Mouse (Mus musculus) urinary bladder, adult 2 months (tissue): ENCODE measurements around the gene Il15ra. TPM values are rescaled to one million over a fixed set of nuclear protein-coding genes. Genes with fewer than 3 reads are reported as not detected.
A peak's percentile ranks its signal among the peaks of the same experiment; 100 is the strongest.

Experiments
- DNase-seq: peaks from one replicate; pipeline ENCODE4 v3.0.0; 2022; ENCODE audit warnings: low spot score
- polyA plus RNA-seq: library from polyadenylated mRNA; depleted of rRNA; stranded (reverse); fragments of >200 nt; gene quantifications from 2 replicates; pipeline ENCODE4 v1.2.3, GENCODE M21; 2012; rRNA removed

The Il15ra gene
- 25.4 and 29.2 TPM in 2 replicates for polyA plus RNA-seq

GRCm38 (mm10) chr2:11705201-11706025 lies at the start of gene Il15ra:
Gene Il15ra, plus strand, starts transcription at chr2:11705290.
- peak; percentile 56 for DNase-seq

- no peak for DNase-seq
Measured at GRCm38 (mm10) chr2:11657581-11657980, 47.5 kb upstream of the Il15ra start.

- DNase-seq: no peak
Measured at GRCm38 (mm10) chr2:11659263-11659662, 45.8 kb upstream of the Il15ra start.

GRCm38 (mm10) chr2:11662143-11662906 lies 42.8 kb upstream of the Il15ra start:
- DNase-seq: no peak

- DNase-seq: no peak
Measured at GRCm38 (mm10) chr2:11662907-11663230, 42.2 kb upstream of the Il15ra start.

- peak; percentile 47 for DNase-seq
Measured at GRCm38 (mm10) chr2:11663961-11664360, 41.1 kb upstream of the Il15ra start.

GRCm38 (mm10) chr2:11664367-11664766 lies 40.7 kb upstream of the Il15ra start:
- DNase-seq: no peak

GRCm38 (mm10) chr2:11664806-11665205 lies 40.3 kb upstream of the Il15ra start:
- no peak for DNase-seq

GRCm38 (mm10) chr2:11665326-11665725 lies 39.8 kb upstream of the Il15ra start:
- no peak for DNase-seq

GRCm38 (mm10) chr2:11672144-11672543 lies 32.9 kb upstream of the Il15ra start:
- no peak for DNase-seq

- DNase-seq: no peak
Measured at GRCm38 (mm10) chr2:11679626-11680025, 25.5 kb upstream of the Il15ra start.

- DNase-seq: no peak
Measured at GRCm38 (mm10) chr2:11682712-11683111, 22.4 kb upstream of the Il15ra start.

GRCm38 (mm10) chr2:11686512-11686911 lies 18.6 kb upstream of the Il15ra start:
- no peak for DNase-seq

GRCm38 (mm10) chr2:11687436-11687835 lies 17.7 kb upstream of the Il15ra start:
- no peak for DNase-seq

- DNase-seq: no peak
Measured at GRCm38 (mm10) chr2:11690201-11690890, 14.7 kb upstream of the Il15ra start.

GRCm38 (mm10) chr2:11693352-11693751 lies 11.7 kb upstream of the Il15ra start:
- DNase-seq: no peak

- no peak for DNase-seq
Measured at GRCm38 (mm10) chr2:11694104-11694503, 11.0 kb upstream of the Il15ra start.

GRCm38 (mm10) chr2:11695867-11696266 lies 9.2 kb upstream of the Il15ra start:
- DNase-seq: no peak

- no peak for DNase-seq
Measured at GRCm38 (mm10) chr2:11698994-11699393, 6.1 kb upstream of the Il15ra start.

- DNase-seq: no peak
Measured at GRCm38 (mm10) chr2:11699905-11700304, 5.2 kb upstream of the Il15ra start.

- DNase-seq: no peak
Measured at GRCm38 (mm10) chr2:11706030-11706745, 1.1 kb downstream of the Il15ra start.

- no peak for DNase-seq
Measured at GRCm38 (mm10) chr2:11706746-11707065, 1.6 kb downstream of the Il15ra start.
